Mouse (Mus musculus) kidney, postnatal 4 days (tissue): Measurements from ENCODE around the gene Srgap2.

Experiments
- DNase-seq, 2 experiments: peaks; one replicate each; pipeline ENCODE4 v3.0.0; 2021; ENCODE audit warnings: mixed read lengths in 2 of 2

The Srgap2 gene

GRCm38 (mm10) chr1:131245926-131246325, 281.2 kb downstream of the Srgap2 start:
- peak; percentile 72 to 79 for DNase-seq

GRCm38 (mm10) chr1:131245089-131245856, 281.9 kb downstream of the Srgap2 start, which contains the start of gene Rassf5:
TSS of gene Rassf5 (minus strand) at chr1:131245258.
- DNase-seq, result peak; percentile 78 to 86

GRCm38 (mm10) chr1:131244536-131245088, 282.5 kb downstream of the Srgap2 start:
- DNase-seq, result peak; percentile 44 to 63

GRCm38 (mm10) chr1:131242956-131243355, 284.2 kb downstream of the Srgap2 start:
- no peak for DNase-seq

- no peak for DNase-seq
These were observed 287.5 kb downstream of the Srgap2 start for GRCm38 (mm10) chr1:131239576-131240193.

- DNase-seq, result peak; percentile 63 to 76
These were observed 288.2 kb downstream of the Srgap2 start for GRCm38 (mm10) chr1:131238931-131239381.

- no peak for DNase-seq
These were observed 291.1 kb downstream of the Srgap2 start for GRCm38 (mm10) chr1:131236077-131236476.
